Mouse (Mus musculus): ENCODE measurements around the gene Gm1043.

Gm1043 gene

DNA sequence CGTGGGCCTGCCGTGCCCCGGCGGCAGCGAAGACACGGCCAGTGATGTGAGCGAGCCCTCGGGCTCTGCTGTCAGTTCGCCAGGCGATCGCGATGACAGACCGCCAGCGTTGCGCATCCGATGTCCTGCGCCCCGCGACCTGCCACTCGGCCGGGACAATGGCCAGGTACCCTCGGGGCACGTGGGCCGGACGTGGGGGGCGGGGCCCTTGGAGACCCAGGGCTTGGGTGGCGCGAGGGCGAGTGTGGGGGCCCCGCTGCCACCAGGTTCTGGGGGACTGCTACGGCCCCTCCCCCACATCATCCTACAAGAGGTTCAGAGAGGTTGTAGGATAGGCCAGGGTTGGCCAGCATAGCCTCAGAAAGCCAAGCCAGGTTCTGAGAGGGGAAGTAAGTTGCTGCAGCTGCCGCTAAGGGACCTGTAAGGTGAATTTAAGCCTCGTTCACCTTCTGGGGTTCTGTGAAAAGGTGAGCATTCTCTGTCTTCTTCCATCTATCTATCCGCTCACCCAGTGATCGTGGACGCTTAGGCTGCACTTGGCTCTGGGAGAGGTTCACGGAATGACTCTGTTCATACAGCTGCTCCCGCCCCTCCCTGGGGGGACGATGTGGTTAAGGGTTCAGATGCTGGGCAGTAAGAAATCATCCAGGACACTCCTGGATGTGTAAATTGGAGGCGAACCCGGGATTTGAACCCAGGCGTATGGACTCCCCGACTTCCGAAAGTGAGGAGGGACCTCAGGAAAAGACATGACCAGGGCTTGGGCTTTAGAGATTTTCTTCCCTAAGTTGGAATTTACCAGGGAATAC lies 157.4 kb downstream of the Gm1043 start:
- peak; percentile 69 to 70 for DNase-seq (ENCODE audit: low spot score in 2 of 2)

GRCm38 (mm10) chr5:37243169-37243886 lies 158.2 kb downstream of the Gm1043 start:
- DNase-seq (ENCODE audit: low spot score in 2 of 2) = peak; percentile 59 to 68

DNA sequence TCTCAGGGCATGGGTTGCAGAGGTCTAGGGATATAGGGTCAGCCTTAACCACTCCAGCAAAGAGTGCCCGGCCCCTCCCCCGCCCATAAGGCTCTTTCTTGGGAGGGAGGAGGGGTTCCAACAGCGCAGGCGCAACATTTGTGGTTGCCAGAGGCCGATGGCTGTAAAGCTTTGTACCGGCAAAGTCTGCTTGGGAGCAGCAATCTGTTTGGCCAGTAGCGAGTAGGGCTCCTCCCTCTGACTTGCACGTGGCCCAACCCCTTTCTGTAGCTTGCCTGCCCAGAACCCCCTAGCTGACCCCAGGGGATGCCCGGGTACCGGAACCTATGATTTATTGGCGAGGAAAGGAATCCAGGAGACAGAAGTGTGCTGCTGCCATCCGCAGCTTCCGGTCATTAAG lies 159.0 kb downstream of the Gm1043 start:
- peak; percentile 88 to 91 for DNase-seq (ENCODE audit: low spot score in 2 of 2)

DNA sequence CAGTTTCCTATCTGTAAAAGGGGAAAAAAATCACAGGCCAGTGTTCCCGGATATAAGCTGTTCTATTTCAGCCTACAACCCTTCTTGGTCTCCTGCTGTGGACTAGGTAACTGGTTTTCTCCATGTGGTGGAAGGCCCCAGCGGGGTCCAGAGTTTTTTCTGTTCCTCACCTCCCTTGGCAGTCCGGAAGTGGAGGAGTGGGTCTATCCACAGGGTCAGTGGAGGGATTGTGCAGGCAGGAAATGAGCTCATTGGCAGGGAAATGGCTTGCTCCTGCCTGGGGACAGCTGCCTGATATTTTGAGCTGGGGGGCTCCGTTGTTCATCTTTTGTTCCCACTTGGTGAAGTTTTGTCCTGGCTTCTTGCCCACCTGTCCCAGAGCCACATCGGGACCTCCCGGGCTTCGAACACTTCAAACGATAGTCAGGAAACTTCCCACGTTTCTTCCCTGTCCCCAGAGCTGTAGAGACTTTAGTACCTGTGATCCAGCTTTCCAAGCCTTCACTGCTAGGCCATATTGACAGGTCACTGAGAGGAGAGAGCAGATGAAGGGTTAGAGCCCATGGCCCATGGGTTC lies 159.6 kb downstream of the Gm1043 start:
- peak; percentile 49 to 64 for DNase-seq (ENCODE audit: low spot score in 2 of 2)

DNA sequence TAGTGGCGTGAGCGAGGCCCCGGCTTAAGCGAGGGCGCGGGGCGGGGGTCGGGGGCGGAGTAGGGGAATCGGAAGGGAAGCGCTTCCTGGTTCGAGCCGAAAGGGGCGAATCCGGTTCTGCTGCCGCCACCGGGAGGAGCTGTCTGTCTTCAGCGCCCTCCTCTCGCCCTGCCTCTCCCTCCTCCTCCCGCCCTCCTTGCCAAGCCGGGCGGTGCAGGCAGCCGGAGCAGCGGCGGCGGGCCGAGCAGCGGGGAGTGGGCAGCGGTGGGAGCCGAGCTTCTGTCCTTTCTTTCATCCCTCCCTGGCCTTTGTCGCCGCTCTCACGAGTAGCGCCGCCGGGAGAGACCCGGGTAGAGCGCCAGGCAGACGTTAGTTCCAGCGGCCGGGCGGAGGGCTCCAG lies 160.5 kb downstream of the Gm1043 start:
- peak; percentile 92 to 93 for DNase-seq (ENCODE audit: low spot score in 2 of 2)

DNA sequence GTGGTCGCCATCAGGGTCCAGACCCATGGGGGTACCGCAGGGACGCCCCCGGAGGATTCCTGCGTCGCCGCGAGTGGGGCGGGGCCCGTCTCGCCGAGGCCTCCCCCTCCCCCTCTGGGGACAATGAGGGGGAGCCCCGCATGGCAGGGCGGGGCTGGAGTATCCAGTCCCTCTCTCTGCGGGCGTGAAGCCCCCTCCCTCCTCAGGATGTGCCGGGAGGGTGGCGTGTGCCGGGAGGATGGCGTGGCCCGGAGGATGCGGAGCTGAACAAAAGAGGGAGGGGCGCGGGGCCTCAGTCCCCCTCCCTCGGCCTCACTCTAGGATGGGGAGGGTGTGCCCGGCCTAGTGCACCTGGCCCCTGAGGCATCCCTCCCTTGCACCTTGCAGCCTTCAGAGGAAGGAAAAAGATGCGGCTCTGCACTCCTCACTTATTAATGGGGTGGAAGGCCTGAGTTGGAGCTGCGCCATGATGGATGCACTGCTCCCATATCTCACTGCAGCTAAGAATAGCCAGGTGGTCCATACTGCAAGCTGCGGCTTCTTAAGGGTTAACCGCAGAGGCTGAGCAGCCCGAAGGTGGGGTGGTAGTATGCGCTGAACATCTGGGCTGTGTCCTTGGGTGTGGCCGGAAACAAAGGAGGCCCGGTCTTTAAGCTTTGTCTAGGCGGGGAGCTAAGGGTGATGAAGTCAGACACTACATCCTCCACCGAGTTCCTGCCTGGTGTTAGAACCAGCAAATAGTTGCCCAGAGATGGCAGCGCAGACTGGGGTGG lies 161.2 kb downstream of the Gm1043 start:
- DNase-seq (ENCODE audit: low spot score in 2 of 2) = peak; percentile 71 to 77

GRCm38 (mm10) chr5:37247456-37247855 lies 162.3 kb downstream of the Gm1043 start:
- DNase-seq (ENCODE audit: low spot score in 2 of 2) = no peak

GRCm38 (mm10) chr5:37248870-37249269 lies 163.7 kb downstream of the Gm1043 start:
- DNase-seq (ENCODE audit: low spot score in 2 of 2) = no peak

DNA sequence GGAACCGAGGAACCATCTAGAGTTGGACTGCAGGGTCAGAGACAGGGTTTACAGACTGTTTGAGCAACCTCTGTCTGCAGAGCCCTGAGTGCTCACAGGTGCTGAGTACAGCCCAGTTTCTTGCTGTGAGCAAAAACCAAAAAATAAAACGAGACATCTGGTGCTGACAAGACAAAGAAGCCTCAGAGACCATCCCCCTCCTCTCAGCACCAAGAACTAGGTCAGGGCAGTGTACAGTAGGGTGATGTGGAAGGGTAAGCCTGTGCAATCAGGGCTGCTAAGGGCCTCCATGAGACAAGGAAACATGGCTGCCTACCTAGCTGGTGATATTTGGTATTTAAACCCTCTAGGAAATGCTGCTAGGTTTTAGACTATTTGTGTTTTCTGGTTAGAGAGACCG lies 166.4 kb downstream of the Gm1043 start:
- DNase-seq (ENCODE audit: low spot score in 2 of 2) = no peak

DNA sequence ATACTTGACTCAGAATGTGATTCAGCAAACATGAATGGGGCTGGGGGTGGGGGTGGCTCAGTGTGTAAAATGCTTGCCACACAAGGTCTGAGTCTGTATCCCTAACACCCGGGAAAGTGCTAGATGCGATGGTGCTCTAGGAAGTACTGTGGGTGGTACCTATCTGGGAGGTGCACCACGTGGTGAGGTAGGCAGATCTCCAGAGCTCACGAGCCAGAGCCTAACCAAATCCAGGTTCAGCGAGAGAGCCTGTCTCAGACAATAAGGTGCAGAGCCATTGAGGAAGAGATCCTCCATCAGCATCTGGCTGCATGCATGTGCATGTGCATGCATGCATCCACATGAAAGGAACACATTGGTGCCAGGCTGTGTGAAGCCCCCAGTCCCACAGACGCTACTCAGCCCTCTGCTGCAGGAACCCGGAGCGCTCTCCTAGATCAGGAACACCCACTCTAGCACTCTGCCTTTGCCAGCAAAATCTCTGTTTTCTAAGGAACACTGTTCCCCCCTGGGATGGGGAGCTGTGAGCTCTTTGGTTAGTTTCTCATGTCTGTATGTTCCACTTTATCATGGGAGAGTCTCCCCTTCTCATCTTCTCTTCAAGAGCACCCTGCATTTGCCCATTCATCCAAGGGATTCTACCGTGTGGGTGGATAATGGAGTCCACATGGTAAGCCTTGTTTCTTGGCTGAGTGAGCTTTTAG lies 167.1 kb downstream of the Gm1043 start:
- no peak for DNase-seq (ENCODE audit: low spot score in 2 of 2)

DNA sequence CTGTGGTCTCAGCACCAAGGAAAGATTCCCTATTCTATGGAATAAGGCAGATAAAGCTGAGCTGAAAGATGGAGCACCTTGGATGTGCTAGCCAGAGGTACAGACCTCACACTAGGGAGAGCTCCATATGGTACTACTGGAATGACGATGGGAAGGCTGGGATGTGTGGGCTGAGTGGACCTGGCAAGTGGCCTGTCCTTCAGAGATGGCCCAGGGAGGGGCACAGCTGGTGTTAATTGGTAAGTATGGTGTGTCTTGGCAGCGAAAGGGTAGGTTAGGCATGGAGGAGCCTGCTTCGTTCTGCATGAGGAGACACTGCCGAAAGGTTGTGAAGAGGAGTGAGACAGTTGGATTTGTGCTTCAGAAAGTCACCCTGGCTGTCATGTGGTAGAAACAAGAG lies 169.4 kb downstream of the Gm1043 start:
- DNase-seq (ENCODE audit: low spot score in 2 of 2) = no peak

DNA sequence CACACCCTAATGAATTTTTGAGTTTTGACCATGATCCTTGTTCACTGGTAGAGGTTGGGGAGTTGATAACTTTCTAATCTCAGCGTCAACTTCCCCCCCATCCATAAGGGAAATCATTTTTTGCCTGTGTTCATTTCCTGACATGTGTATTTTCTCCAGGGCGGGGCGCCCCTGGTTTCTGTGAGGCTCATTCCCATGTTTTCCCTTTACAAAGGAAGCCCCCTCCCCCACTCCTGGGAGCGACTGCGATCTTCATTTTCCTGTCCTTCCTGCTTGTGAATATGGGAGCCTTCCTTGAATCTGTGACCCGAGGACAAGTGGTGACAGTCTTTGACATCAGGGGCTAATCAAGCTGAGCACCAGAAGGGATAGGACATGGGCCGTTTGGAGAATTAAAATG lies 171.7 kb downstream of the Gm1043 start:
- peak in 1 of 2 experiments; percentile 70 for DNase-seq (ENCODE audit: low spot score in 2 of 2)

DNA sequence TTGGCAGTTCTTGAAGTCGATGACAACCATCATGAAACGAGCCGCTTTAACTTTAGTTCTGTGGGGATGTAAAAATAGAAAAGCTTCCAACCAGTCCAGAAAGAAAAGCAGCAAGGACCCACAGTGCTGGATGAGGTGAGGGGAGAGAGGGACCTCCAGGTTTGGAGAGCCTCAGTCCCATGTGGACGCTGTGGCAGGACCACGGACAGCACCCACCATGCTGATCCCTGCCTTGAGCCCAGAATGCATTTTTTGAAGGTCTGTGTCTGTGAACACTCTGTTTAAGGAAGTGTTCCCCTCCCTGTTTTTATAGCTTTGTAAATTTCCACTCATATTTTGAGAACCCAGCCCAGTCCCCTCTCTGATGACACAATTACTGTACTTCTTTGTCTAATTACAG lies 172.1 kb downstream of the Gm1043 start:
- DNase-seq (ENCODE audit: low spot score in 2 of 2) = no peak

DNA sequence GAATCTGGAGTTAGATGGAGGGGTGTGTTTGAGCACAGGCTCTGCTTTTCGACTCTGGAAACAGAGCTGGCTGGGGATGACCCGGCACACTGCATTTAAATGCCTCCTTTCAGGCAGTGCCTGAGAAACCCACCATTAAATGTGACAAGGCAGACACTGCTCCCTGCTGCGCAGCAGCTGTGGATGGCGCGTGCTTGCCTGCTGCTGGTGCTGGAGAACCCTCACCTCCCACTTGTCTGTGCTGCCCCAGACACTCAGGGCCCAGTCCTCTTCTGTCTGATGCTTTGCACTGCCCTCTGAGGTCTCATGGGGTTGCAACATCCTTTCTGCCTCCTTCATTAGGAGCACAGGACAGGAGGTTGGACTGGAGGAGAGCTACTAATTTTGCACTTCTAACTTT lies 176.6 kb downstream of the Gm1043 start:
- DNase-seq (ENCODE audit: low spot score in 2 of 2) = peak; percentile 53 to 58

DNA sequence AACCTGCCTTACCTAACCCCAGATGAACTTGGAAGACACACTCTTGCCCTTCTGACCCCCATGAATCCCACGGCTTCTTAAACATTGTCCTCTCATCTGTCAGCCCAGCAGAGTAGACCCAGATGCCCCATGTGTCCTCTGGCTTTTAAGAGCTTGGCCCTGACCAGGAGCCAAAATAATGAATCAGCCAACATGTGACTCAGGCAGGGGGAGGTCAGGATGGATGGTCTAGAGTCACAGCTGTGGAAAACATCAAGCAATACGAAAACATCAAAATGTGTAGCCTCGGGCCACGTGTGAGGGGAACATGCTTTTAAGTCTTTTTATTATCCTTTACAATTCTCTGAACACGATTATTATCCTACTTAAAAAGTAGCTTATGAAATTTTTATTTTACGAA lies 178.6 kb downstream of the Gm1043 start:
- DNase-seq (ENCODE audit: low spot score in 2 of 2) = no peak
